Mouse (Mus musculus) midbrain, embryonic 13.5 days (tissue): ENCODE results near the gene Steap3. TPM values are rescaled to one million over a fixed set of nuclear protein-coding genes. Genes with fewer than 3 reads are reported as not detected.

Experiments used
- ATAC-seq: fragments of 200-750 bp; cut with Nextera tagmentation; 2 replicates; pipeline ENCODE4 v1.8.0; 2017; ENCODE audit warnings: mild to moderate bottlenecking, moderate TSS enrichment, moderate library complexity
- H3K27ac ChIP-seq: fragments of 300-500 bp; sonication (generic); 2 replicates; pipeline ENCODE4 v1.5.1; 2015; ENCODE audit warnings: inconsistent platforms, mild to moderate bottlenecking, moderate library complexity
- H3K27me3 ChIP-seq: fragments of 300-500 bp; sonication (generic); 2 replicates; pipeline ENCODE4 v1.6.1; 2015; ENCODE audit warnings: mild to moderate bottlenecking, inconsistent platforms
- H3K36me3 ChIP-seq: fragments of 300-500 bp; sonication (generic); 2 replicates; pipeline ENCODE4 v1.6.1; 2015; ENCODE audit warnings: mild to moderate bottlenecking, inconsistent platforms
- H3K4me1 ChIP-seq: fragments of 300-500 bp; sonication (generic); replicated peaks from 2 replicates; pipeline ENCODE4 v1.6.1; 2015; ENCODE audit warnings: inconsistent platforms
- H3K4me2 ChIP-seq: fragments of 300-500 bp; sonication (generic); replicated peaks from 2 replicates; pipeline ENCODE4 v1.6.1; 2015; ENCODE audit warnings: moderate library complexity, mild to moderate bottlenecking, inconsistent platforms
- H3K4me3 ChIP-seq: fragments of 300-500 bp; sonication (generic); replicated peaks from 2 replicates; pipeline ENCODE4 v1.5.1; 2015; ENCODE audit warnings: mild to moderate bottlenecking, inconsistent platforms
- H3K9ac ChIP-seq: fragments of 300-500 bp; sonication (generic); replicated peaks from 2 replicates; pipeline ENCODE4 v1.6.1; 2015; ENCODE audit warnings: mild to moderate bottlenecking, inconsistent platforms
- H3K9me3 ChIP-seq: fragments of 300-500 bp; sonication (generic); 2 replicates; pipeline ENCODE4 v1.6.1; 2016; ENCODE audit warnings: mild to moderate bottlenecking, inconsistent platforms
- WGBS: fragments of 180-500 bp; shearing (Covaris S2); methylation state at CpG from one replicate; pipeline ENCODE4 v1.1.7; 2015; 5-methylcytosine and 5-hydroxymethylcytosine counted together
- polyA plus RNA-seq: library from polyadenylated mRNA; unstranded; fragments of >200 nt; fragmentation: Nextera tagmentation; extraction: Ambion mirVana; gene quantifications from 2 replicates; pipeline ENCODE4 v1.2.1, GENCODE M21; 2015

Steap3 gene
- polyA plus RNA-seq, 1 experiment from 2014 or later, result 2.1 TPM

GRCm38 (mm10) chr1:120249842-120250241 is 22.7 kb downstream of the Steap3 start:
- peaks cover 4% of the 10 kb centered on the region; the same call in 1 of the 2 replicates for H3K4me1 ChIP-seq
- no peak overlapping the region for H3K4me2 ChIP-seq
- no peak overlapping the region for H3K27ac ChIP-seq
- ATAC-seq, result no peak
- no peak overlapping the region for H3K4me3 ChIP-seq
- 91% methylated on average over 5 of the region's 5 CpGs for WGBS
- H3K27me3 ChIP-seq, result no peaks in the 10 kb centered on the region
- H3K9me3 ChIP-seq, result no peaks in the 10 kb centered on the region
- no peak overlapping the region for H3K9ac ChIP-seq
- H3K36me3 ChIP-seq, result no peaks in the 10 kb centered on the region

- WGBS, result 78% methylated on average over 5 of the region's 5 CpGs
- H3K4me1 ChIP-seq, result peaks cover 4% of the 10 kb centered on the region; the same call in 1 of the 2 replicates
These were observed 24.3 kb downstream of the Steap3 start for GRCm38 (mm10) chr1:120248156-120248555.

GRCm38 (mm10) chr1:120247351-120247750 is 25.2 kb downstream of the Steap3 start:
- H3K36me3 ChIP-seq, result no peaks in the 10 kb centered on the region
- no peak overlapping the region for H3K4me2 ChIP-seq
- no peaks in the 10 kb centered on the region for H3K27me3 ChIP-seq
- ATAC-seq, result no peak
- no peak overlapping the region for H3K9ac ChIP-seq
- H3K4me1 ChIP-seq, result peaks cover 4% of the 10 kb centered on the region; the same call in 1 of the 2 replicates
- WGBS, result 52% methylated on average over 3 of the region's 3 CpGs
- H3K9me3 ChIP-seq, result no peaks in the 10 kb centered on the region
- no peak overlapping the region for H3K4me3 ChIP-seq
- H3K27ac ChIP-seq, result no peak overlapping the region

More at GRCm38 (mm10) chr1:120248156-120248555, 24.3 kb downstream of the Steap3 start:
- H3K36me3 ChIP-seq, result no peaks in the 10 kb centered on the region
- ATAC-seq, result no peak
- no peak overlapping the region for H3K9ac ChIP-seq
- H3K27me3 ChIP-seq, result no peaks in the 10 kb centered on the region
- H3K9me3 ChIP-seq, result no peaks in the 10 kb centered on the region
- no peak overlapping the region for H3K27ac ChIP-seq
- H3K4me2 ChIP-seq, result no peak overlapping the region
- no peak overlapping the region for H3K4me3 ChIP-seq

- Histone ChIP-seq H3K4me1 (peaks cover 4% of the 10 kb centered on the region; the same call in 1 of the 2 replicates), H3K36me3 (no peaks in the 10 kb centered on the region), H3K27me3 (no peaks in the 10 kb centered on the region), H3K27ac (no peak overlapping the region), H3K4me2 (no peak overlapping the region), H3K9me3 (no peaks in the 10 kb centered on the region), H3K9ac (no peak overlapping the region), H3K4me3 (no peak overlapping the region)
- ATAC-seq, result no peak
- 95% methylated on average over 8 of the region's 8 CpGs for WGBS
These were observed 25.6 kb downstream of the Steap3 start for GRCm38 (mm10) chr1:120246946-120247345.

- H3K9ac ChIP-seq, result no peak overlapping the region
- 57% methylated on average over 4 of the region's 4 CpGs for WGBS
These were observed 26.8 kb downstream of the Steap3 start for GRCm38 (mm10) chr1:120245661-120246131.

GRCm38 (mm10) chr1:120244646-120245045 is 27.9 kb downstream of the Steap3 start:
- Histone ChIP-seq H3K27ac (no peak overlapping the region), H3K4me2 (no peak overlapping the region), H3K4me1 (peaks cover 4% of the 10 kb centered on the region; the same call in 1 of the 2 replicates), H3K36me3 (no peaks in the 10 kb centered on the region), H3K9ac (no peak overlapping the region), H3K27me3 (no peaks in the 10 kb centered on the region), H3K9me3 (no peaks in the 10 kb centered on the region), H3K4me3 (no peak overlapping the region)
- no peak for ATAC-seq
- WGBS, result 89% methylated on average over 11 of the region's 11 CpGs

More at GRCm38 (mm10) chr1:120245661-120246131, 26.8 kb downstream of the Steap3 start:
- no peak overlapping the region for H3K4me2 ChIP-seq
- H3K9me3 ChIP-seq, result no peaks in the 10 kb centered on the region
- no peaks in the 10 kb centered on the region for H3K36me3 ChIP-seq
- no peaks in the 10 kb centered on the region for H3K27me3 ChIP-seq
- ATAC-seq, result peak; percentile 59; the same call in 1 of the 2 replicates
- H3K4me3 ChIP-seq, result no peak overlapping the region
- no peak overlapping the region for H3K27ac ChIP-seq
- H3K4me1 ChIP-seq, result peaks cover 4% of the 10 kb centered on the region; the same call in 1 of the 2 replicates

GRCm38 (mm10) chr1:120243987-120244386 is 28.5 kb downstream of the Steap3 start:
- WGBS, result 80% methylated on average over 11 of the region's 11 CpGs
- no peak overlapping the region for H3K4me3 ChIP-seq
- no peaks in the 10 kb centered on the region for H3K36me3 ChIP-seq
- no peaks in the 10 kb centered on the region for H3K27me3 ChIP-seq
- no peak for ATAC-seq
- H3K4me2 ChIP-seq, result no peak overlapping the region
- no peak overlapping the region for H3K9ac ChIP-seq
- H3K27ac ChIP-seq, result no peak overlapping the region
- H3K9me3 ChIP-seq, result no peaks in the 10 kb centered on the region
- peaks cover 4% of the 10 kb centered on the region; the same call in 1 of the 2 replicates for H3K4me1 ChIP-seq

GRCm38 (mm10) chr1:120237068-120237467 is 35.4 kb downstream of the Steap3 start:
- no peak for ATAC-seq

GRCm38 (mm10) chr1:120236424-120236823 is 36.1 kb downstream of the Steap3 start:
- 91% methylated on average over 14 of the region's 14 CpGs for WGBS
- no peak for ATAC-seq

More at GRCm38 (mm10) chr1:120237068-120237467, 35.4 kb downstream of the Steap3 start:
- Histone ChIP-seq H3K9ac (no peak overlapping the region), H3K9me3 (no peaks in the 10 kb centered on the region), H3K27me3 (0 out of 2 replicates have a peak, but pooled peaks cover 3% of the 10 kb centered on the region), H3K4me3 (no peak overlapping the region), H3K4me1 (no peaks in the 10 kb centered on the region), H3K36me3 (no peaks in the 10 kb centered on the region), H3K27ac (no peak overlapping the region), H3K4me2 (no peak overlapping the region)
- 97% methylated on average over 1 of the region's 1 CpGs for WGBS

GRCm38 (mm10) chr1:120235631-120236215 is 36.8 kb downstream of the Steap3 start:
- Histone ChIP-seq H3K4me1 (no peaks in the 10 kb centered on the region), H3K9me3 (no peaks in the 10 kb centered on the region), H3K9ac (no peak overlapping the region), H3K27ac (no peak overlapping the region), H3K4me2 (no peak overlapping the region), H3K27me3 (0 out of 2 replicates have a peak, but pooled peaks cover 3% of the 10 kb centered on the region), H3K4me3 (no peak overlapping the region), H3K36me3 (no peaks in the 10 kb centered on the region)
- WGBS, result 83% methylated on average over 6 of the region's 6 CpGs
- ATAC-seq, result no peak

More at GRCm38 (mm10) chr1:120236424-120236823, 36.1 kb downstream of the Steap3 start:
- Histone ChIP-seq H3K9me3 (no peaks in the 10 kb centered on the region), H3K36me3 (no peaks in the 10 kb centered on the region), H3K4me2 (no peak overlapping the region), H3K9ac (no peak overlapping the region), H3K27me3 (0 out of 2 replicates have a peak, but pooled peaks cover 3% of the 10 kb centered on the region), H3K27ac (no peak overlapping the region), H3K4me3 (no peak overlapping the region), H3K4me1 (no peaks in the 10 kb centered on the region)

- ATAC-seq, result no peak
- Histone ChIP-seq H3K36me3 (no peaks in the 10 kb centered on the region), H3K27me3 (0 out of 2 replicates have a peak, but pooled peaks cover 3% of the 10 kb centered on the region), H3K4me2 (no peak overlapping the region), H3K9me3 (no peaks in the 10 kb centered on the region), H3K4me3 (no peak overlapping the region), H3K4me1 (no peaks in the 10 kb centered on the region), H3K27ac (no peak overlapping the region), H3K9ac (no peak overlapping the region)
- WGBS, result 72% methylated on average over 6 of the region's 6 CpGs
These were observed 40.3 kb downstream of the Steap3 start for GRCm38 (mm10) chr1:120232170-120232569.

GRCm38 (mm10) chr1:120231334-120231733 is 41.2 kb downstream of the Steap3 start:
- Histone ChIP-seq H3K27me3 (0 out of 2 replicates have a peak, but pooled peaks cover 3% of the 10 kb centered on the region), H3K36me3 (no peaks in the 10 kb centered on the region), H3K4me1 (no peaks in the 10 kb centered on the region), H3K4me3 (no peak overlapping the region), H3K9me3 (no peaks in the 10 kb centered on the region), H3K9ac (no peak overlapping the region), H3K27ac (no peak overlapping the region), H3K4me2 (no peak overlapping the region)
- ATAC-seq, result peak; percentile 37; the same call in 1 of the 2 replicates
- 43% methylated on average over 6 of the region's 6 CpGs for WGBS
